Mouse (Mus musculus) heart, adult 2 months (tissue): ENCODE data around the gene Pla2g16. TPM values are rescaled to one million over a fixed set of nuclear protein-coding genes. Genes with fewer than 3 reads are reported as not detected.

Experiments used
- DNase-seq, 2 experiments: peaks; one replicate each; pipeline ENCODE4 v3.0.0; 2021
- H3K27ac ChIP-seq: fragments of 200-600 bp; 2 replicates; pipeline ENCODE4 v1.8.1; 2022
- H3K27me3 ChIP-seq: fragments of 200-500 bp; 2 replicates; pipeline ENCODE4 v1.6.1; 2012; ENCODE audit warnings: mild to moderate bottlenecking, low read length, inconsistent platforms, mixed read lengths; ENCODE audit not compliant: control insufficient read depth, insufficient read depth
- H3K36me3 ChIP-seq: fragments of 200-500 bp; 2 replicates; pipeline ENCODE4 v1.6.1; 2012; ENCODE audit warnings: low read length, inconsistent platforms; ENCODE audit not compliant: control insufficient read depth, insufficient read depth
- H3K4me1 ChIP-seq: fragments of 200-500 bp; 2 replicates; pipeline ENCODE4 v1.6.1; 2011; ENCODE audit warnings: low read length; ENCODE audit not compliant: control insufficient read depth, insufficient read depth
- H3K4me3 ChIP-seq: fragments of 200-600 bp; 2 replicates; pipeline ENCODE4 v1.8.1; 2022
- H3K79me2 ChIP-seq: fragments of 200-500 bp; replicated peaks from 2 replicates; pipeline ENCODE4 v1.6.1; 2012; ENCODE audit warnings: mild to moderate bottlenecking, inconsistent platforms, low read length, moderate library complexity, mixed read lengths; ENCODE audit not compliant: control insufficient read depth, insufficient read depth
- H3K9ac ChIP-seq: fragments of 200-500 bp; 2 replicates; pipeline ENCODE4 v1.6.1; 2012; ENCODE audit warnings: low read depth, mild to moderate bottlenecking, control low read depth, inconsistent platforms, low read length, mixed read lengths
- CTCF ChIP-seq: fragments of 200-600 bp; IDR thresholded peaks from 2 replicates; pipeline ENCODE4 v1.8.1; 2022; ENCODE audit warnings: antibody characterized with exemption, mild to moderate bottlenecking, moderate library complexity
- EP300 ChIP-seq: fragments of 200-500 bp; IDR thresholded peaks from 2 replicates; pipeline ENCODE4 v1.6.1; 2011; ENCODE audit warnings: low read depth, low read length, control low read depth; ENCODE audit not compliant: insufficient read depth
- POLR2A ChIP-seq: fragments of 200-500 bp; IDR thresholded peaks from 2 replicates; pipeline ENCODE4 v1.6.1; 2011; ENCODE audit warnings: mild to moderate bottlenecking, low read depth, low read length, control low read depth; ENCODE audit not compliant: insufficient read depth
- WGBS: fragments of 180-500 bp; shearing (Covaris S2); methylation state at CpG from one replicate; pipeline ENCODE4 v1.1.7; 2018; 5-methylcytosine and 5-hydroxymethylcytosine counted together
- intact Hi-C: fragments of 180-260 bp; cut with DNase I; formaldehyde crosslinking; loops from one replicate; pipeline ENCODE4 v1.15.1; 2025
- polyA plus RNA-seq: library from polyadenylated mRNA; depleted of rRNA; stranded (reverse); fragments of >200 nt; gene quantifications from 2 replicates; pipeline ENCODE4 v1.2.3, GENCODE M21; 2012
- total RNA-seq, 2 experiments: library from RNA; stranded (reverse); gene quantifications; 2 replicates each; pipeline ENCODE4 v1.2.3; 2021

Pla2g16 gene
- total and polyA plus RNA-seq, 3 experiments = 75.6 to 134 (median 104) TPM

- TF ChIP-seq CTCF = no peak
- no peak for TF ChIP-seq POLR2A
- TF ChIP-seq EP300 = peak; percentile 76; the same call in 1 of the 2 replicates
- intact Hi-C loops = loop anchor here (1.0 kb wide), 1 partner anchor 26 kb away; the partner anchor contains the start of gene Pla2g16
- Histone ChIP-seq H3K27ac (peak overlapping the region; percentile 73), H3K9ac (no peak overlapping the region), H3K4me3 (no peak overlapping the region), H3K36me3 (peaks cover 12% of the 10 kb centered on the region), H3K27me3 (no peaks in the 10 kb centered on the region), H3K4me1 (peaks cover 25% of the 10 kb centered on the region), H3K79me2 (no peaks in the 10 kb centered on the region)
- WGBS = 19% methylated on average over 7 of the region's 7 CpGs
- peak in 1 of 2 experiments; percentile 49 for DNase-seq
Observed at GRCm38 (mm10) chr19:7583101-7583500, 25.8 kb downstream of the Pla2g16 start.

DNA sequence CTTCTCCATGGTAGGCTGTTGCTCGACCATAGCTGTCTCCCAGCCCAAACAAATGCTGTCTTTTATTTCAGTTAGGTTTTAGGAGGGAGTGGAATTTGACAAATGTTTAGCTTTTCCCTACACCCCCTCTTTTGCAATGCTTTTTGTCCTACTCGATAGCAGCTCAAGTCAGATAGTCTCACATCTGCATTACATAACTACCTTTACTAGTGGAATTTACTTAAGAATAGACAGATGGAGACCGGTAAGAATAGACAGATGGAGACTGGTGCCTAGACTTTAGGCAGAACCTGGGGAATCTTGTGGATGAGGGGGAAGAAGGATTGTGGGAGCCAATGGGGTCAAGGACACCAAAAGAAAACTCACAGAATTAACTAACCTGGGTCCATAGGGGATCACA lies 26.3 kb downstream of the Pla2g16 start:
- WGBS = 64% methylated on average over 3 of the region's 3 CpGs
- H3K4me3 ChIP-seq = no peak overlapping the region
- H3K9ac ChIP-seq = no peak overlapping the region
- peaks cover 12% of the 10 kb centered on the region for H3K36me3 ChIP-seq
- no peaks in the 10 kb centered on the region for H3K79me2 ChIP-seq
- intact Hi-C loops = loop anchor here (1.0 kb wide), 1 partner anchor 26 kb away; the partner anchor contains the start of gene Pla2g16
- H3K27me3 ChIP-seq = no peaks in the 10 kb centered on the region
- TF ChIP-seq CTCF = no peak
- TF ChIP-seq POLR2A = no peak
- TF ChIP-seq EP300 = no peak
- peak overlapping the region; percentile 73 for H3K27ac ChIP-seq
- DNase-seq = no peak
- H3K4me1 ChIP-seq = peaks cover 25% of the 10 kb centered on the region

DNA sequence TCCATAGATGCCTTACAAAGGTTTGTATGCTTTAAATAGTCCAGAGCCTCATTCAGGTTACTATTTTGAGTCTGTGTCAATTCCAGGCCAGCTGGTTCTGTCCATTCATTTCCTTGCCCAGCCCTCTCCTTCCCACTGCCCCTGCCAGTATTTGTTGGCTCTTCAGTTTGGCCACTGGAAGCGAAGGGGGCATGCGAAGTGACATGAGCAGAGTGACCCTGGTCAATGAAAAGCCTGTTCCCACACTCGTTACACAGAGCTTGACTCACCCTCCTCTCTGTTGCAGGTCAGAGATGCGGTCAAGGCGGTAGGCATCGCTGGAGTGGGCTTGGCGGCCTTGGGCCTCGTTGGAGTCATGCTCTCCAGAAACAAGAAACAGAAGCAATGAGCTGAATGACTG lies 28.0 kb downstream of the Pla2g16 start:
- no peak overlapping the region for H3K4me3 ChIP-seq
- WGBS = 56% methylated on average over 8 of the region's 8 CpGs
- H3K79me2 ChIP-seq = no peaks in the 10 kb centered on the region
- H3K36me3 ChIP-seq = peaks cover 12% of the 10 kb centered on the region
- no peaks in the 10 kb centered on the region for H3K27me3 ChIP-seq
- 0 out of 2 replicates have a peak, but pooled peaks have one; percentile 8 for TF ChIP-seq EP300
- no peak for TF ChIP-seq POLR2A
- TF ChIP-seq CTCF = no peak
- peaks cover 23% of the 10 kb centered on the region for H3K4me1 ChIP-seq
- peak overlapping the region; percentile 69 for H3K27ac ChIP-seq
- peak in 1 of 2 experiments; percentile 57 for DNase-seq
- intact Hi-C loops = no loop called here
- no peak overlapping the region for H3K9ac ChIP-seq

GRCm38 (mm10) chr19:7585764-7586163 lies 28.5 kb downstream of the Pla2g16 start:
- intact Hi-C loops = no loop called here
- WGBS = 60% methylated on average over 6 of the region's 6 CpGs

GRCm38 (mm10) chr19:7590795-7591194 lies 33.5 kb downstream of the Pla2g16 start:
- Histone ChIP-seq H3K36me3 (peaks cover 6% of the 10 kb centered on the region), H3K27me3 (no peaks in the 10 kb centered on the region), H3K9ac (no peak overlapping the region), H3K79me2 (no peaks in the 10 kb centered on the region), H3K4me1 (peaks cover 2% of the 10 kb centered on the region), H3K27ac (no peak overlapping the region), H3K4me3 (no peak overlapping the region)
- intact Hi-C loops = no loop called here
- no peak for DNase-seq
- no peak for TF ChIP-seq CTCF
- TF ChIP-seq EP300 = no peak
- TF ChIP-seq POLR2A = no peak

More at GRCm38 (mm10) chr19:7585764-7586163, 28.5 kb downstream of the Pla2g16 start:
- Histone ChIP-seq H3K79me2 (no peaks in the 10 kb centered on the region), H3K36me3 (peaks cover 12% of the 10 kb centered on the region), H3K27me3 (no peaks in the 10 kb centered on the region), H3K4me3 (no peak overlapping the region), H3K27ac (peak overlapping the region; percentile 69), H3K4me1 (peaks cover 19% of the 10 kb centered on the region), H3K9ac (no peak overlapping the region)
- DNase-seq = peak in 1 of 2 experiments; percentile 40
- no peak for TF ChIP-seq POLR2A
- no peak for TF ChIP-seq EP300
- TF ChIP-seq CTCF = no peak

DNA sequence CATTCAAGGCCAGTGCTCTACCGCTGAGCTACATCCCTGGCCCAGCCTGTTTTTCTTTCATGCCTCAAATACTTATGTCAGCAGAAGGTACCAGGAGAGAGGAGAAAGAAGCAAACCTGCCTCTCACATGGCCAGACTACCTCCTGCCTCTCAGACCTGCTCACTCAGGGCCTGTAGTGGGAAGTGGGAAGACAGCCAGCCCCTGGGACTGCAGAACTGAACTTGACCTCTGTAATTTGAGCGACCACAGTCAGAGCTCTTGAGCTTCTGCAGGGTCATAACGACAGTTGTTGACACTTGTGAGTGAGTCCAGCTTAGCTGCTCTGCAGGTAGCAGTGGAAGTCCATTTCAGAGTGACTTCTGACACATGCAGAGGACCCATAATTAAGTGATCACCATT lies 34.8 kb downstream of the Pla2g16 start:
- H3K9ac ChIP-seq = no peak overlapping the region
- H3K4me3 ChIP-seq = no peak overlapping the region
- no peak for TF ChIP-seq EP300
- H3K36me3 ChIP-seq = no peaks in the 10 kb centered on the region; the same call in 1 of the 2 replicates
- peak in 1 of 2 experiments; percentile 46 for DNase-seq
- WGBS = 32% methylated on average over 3 of the region's 3 CpGs
- intact Hi-C loops = no loop called here
- H3K27me3 ChIP-seq = no peaks in the 10 kb centered on the region
- H3K27ac ChIP-seq = no peak overlapping the region
- no peaks in the 10 kb centered on the region for H3K79me2 ChIP-seq
- H3K4me1 ChIP-seq = peaks cover 2% of the 10 kb centered on the region
